Mouse (Mus musculus) heart, adult 2 months (tissue): Measurements from ENCODE around the gene Pappa.

Experiments
- CTCF ChIP-seq: fragments of 200-600 bp; IDR thresholded peaks from 2 replicates; pipeline ENCODE4 v1.8.1; 2022; ENCODE audit warnings: antibody characterized with exemption, mild to moderate bottlenecking, moderate library complexity
- POLR2A ChIP-seq: fragments of 200-500 bp; IDR thresholded peaks from 2 replicates; pipeline ENCODE4 v1.6.1; 2011; ENCODE audit warnings: mild to moderate bottlenecking, low read depth, low read length, control low read depth; ENCODE audit not compliant: insufficient read depth

DNA sequence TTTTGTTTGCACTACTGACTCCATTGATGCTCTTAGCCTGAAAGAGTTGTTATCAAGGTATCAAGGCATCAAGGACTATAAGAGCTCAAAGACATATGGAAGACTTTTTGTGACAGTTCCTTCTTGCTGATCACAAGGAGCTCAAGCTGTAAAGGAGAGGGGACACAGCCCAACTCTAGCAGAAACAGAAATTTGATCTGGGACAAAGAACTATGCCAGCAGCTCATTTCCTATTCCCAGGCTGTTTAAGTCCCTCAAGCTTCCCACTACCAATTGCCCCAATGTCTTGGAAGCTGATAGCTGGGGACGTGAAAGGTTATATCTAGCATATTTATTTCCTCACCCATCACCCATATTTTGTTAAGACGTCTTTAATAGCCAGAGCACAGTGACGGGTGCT lies 39.7 kb downstream of the Pappa start:
- TF ChIP-seq POLR2A = no peak
- TF ChIP-seq CTCF = no peak
